In genomic region chr4:148591171-148591630, GRCm38 (mm10) we compare ENCODE assay signal across 8 mouse cellular contexts. TPM values are rescaled to one million over a fixed set of nuclear protein-coding genes. Genes with fewer than 3 reads are reported as not detected.
A peak's percentile ranks its signal among the peaks of the same experiment; 100 is the strongest.
DNase-seq lines count a peak whose midpoint lies in the region; ATAC-seq lines count a peak whose summit lies in the region.

Gene Srm, plus strand, starts transcription at chr4:148591503.

- peak within 1 kb of the TSS; percentile 33; the same call in 1 of the 2 replicates for H3K27ac ChIP-seq in intestine, embryonic 14.5 days (ENCODE audit: low read depth)

- H3K36me3 ChIP-seq in intestine, embryonic 14.5 days (ENCODE audit: control insufficient read depth, insufficient read depth, low read length): peaks cover 33% of the 10 kb centered on the region

- H3K4me2 ChIP-seq in intestine, embryonic 14.5 days (ENCODE audit: low read length): peak within 1 kb of the TSS; percentile 91

- peak within 1 kb of the TSS; percentile 82 for H3K9ac ChIP-seq in intestine, embryonic 14.5 days (ENCODE audit: low read length)

- WGBS in intestine, embryonic 14.5 days: under 1% methylated on average over 49 of the region's 50 CpGs

- no peaks in the 10 kb centered on the region for H3K9me3 ChIP-seq in intestine, embryonic 14.5 days (ENCODE audit: control insufficient read depth, low read length)

- no peaks in the 10 kb centered on the region for H3K27me3 ChIP-seq in intestine, embryonic 14.5 days (replicated peaks; ENCODE audit: control insufficient read depth, insufficient read depth, low read length)

- H3K4me1 ChIP-seq in intestine, embryonic 14.5 days (replicated peaks; ENCODE audit: control insufficient read depth, insufficient read depth, low read length): peaks cover 11% of the 10 kb centered on the region

- intact Hi-C loops in gastrocnemius, postnatal 14 days (cut with DNase I; ENCODE audit: low total_unique reads): no loop called here
- intact Hi-C loops in left cerebral cortex, postnatal 14 days (cut with DNase I): no loop called here

- peak within 1 kb of the TSS; percentile 76 for H3K4me3 ChIP-seq in intestine, embryonic 14.5 days (ENCODE audit: low read depth, low read length)

- peak; percentile 98 for DNase-seq in adrenal gland, adult (ENCODE audit: inconsistent age in 2 of 2, low spot score in 1 of 2)
- peak; percentile 97 for DNase-seq in embryo, embryonic 10.5 days (ENCODE audit: low spot score)
- peak; percentile 99 for DNase-seq in gastrocnemius, postnatal 14 days
- DNase-seq in intestine, embryonic 14.5 days (ENCODE audit: low spot score): peak; percentile 93
- DNase-seq in left cerebral cortex, postnatal 14 days (ENCODE audit: low spot score in 2 of 2): peak; percentile 98
- peak; percentile 97 for DNase-seq in mesoderm, embryonic 11.5 days (ENCODE audit: low read depth, low spot score)
- DNase-seq in right cerebral cortex, postnatal 36 days (ENCODE audit: low spot score in 2 of 2): peak; percentile 99
- peak; percentile 98 for DNase-seq in yolk sac, embryonic 10.5 days (ENCODE audit: low spot score)

- peak; percentile 98 for ATAC-seq in intestine, embryonic 14.5 days (replicated peaks; ENCODE audit: low FRiP score, low TSS enrichment, low read depth)

RNA-seq across cellular contexts. Expression of gene Srm, which starts in this region (rescaled TPM):
- 10 to 100 TPM; 15.9 to 20.9 TPM for total RNA-seq in gastrocnemius, postnatal 14 days (2021)
- polyA plus RNA-seq in intestine, embryonic 14.5 days (2014; fragmentation: Nextera tagmentation; extraction: Ambion mirVana): 249 and 260 TPM in 2 replicates
- 10 to 100 TPM; 85.8 to 92.2 TPM for total RNA-seq in left cerebral cortex, postnatal 14 days (2021)

Comparison
In these comparisons a context has a peak if more than half of its experiments do, and no peak if none do; other contexts are left out.
1. Peak in every context shown above with its lines: DNase-seq, ATAC-seq, H3K4me3 ChIP-seq and H3K27ac ChIP-seq.